Mouse (Mus musculus): Measurements from ENCODE around the gene Col15a1.
A peak's percentile ranks its signal among the peaks of the same experiment; 100 is the strongest.

Gene Col15a1

GRCm38 (mm10) chr4:47207969-47208420, at the start of gene Col15a1:
Col15a1 (plus strand) TSS chr4:47208161.
- DNase-seq, result peak; percentile 57 to 66

GRCm38 (mm10) chr4:47161103-47161755, 46.7 kb upstream of the Col15a1 start:
- peak in 1 of 2 experiments; percentile 51 for DNase-seq

- no peak for DNase-seq
Measured at GRCm38 (mm10) chr4:47161756-47162587, 46.0 kb upstream of the Col15a1 start.

- DNase-seq, result no peak
Measured at GRCm38 (mm10) chr4:47172314-47172713, 35.6 kb upstream of the Col15a1 start.

GRCm38 (mm10) chr4:47177101-47177500, 30.9 kb upstream of the Col15a1 start:
- no peak for DNase-seq

- DNase-seq, result peak; percentile 74 to 78
Measured at GRCm38 (mm10) chr4:47178261-47178961, 29.6 kb upstream of the Col15a1 start.

- DNase-seq, result no peak
Measured at GRCm38 (mm10) chr4:47179535-47179934, 28.4 kb upstream of the Col15a1 start.

- DNase-seq, result no peak
Measured at GRCm38 (mm10) chr4:47184058-47184661, 23.8 kb upstream of the Col15a1 start.

GRCm38 (mm10) chr4:47186514-47186913, 21.4 kb upstream of the Col15a1 start:
- DNase-seq, result no peak

GRCm38 (mm10) chr4:47196173-47196572, 11.8 kb upstream of the Col15a1 start:
- DNase-seq, result no peak

GRCm38 (mm10) chr4:47203643-47204042, 4.3 kb upstream of the Col15a1 start:
- peak; percentile 39 to 49 for DNase-seq

GRCm38 (mm10) chr4:47205846-47206245, 2.1 kb upstream of the Col15a1 start:
- DNase-seq, result peak; percentile 39 to 60

GRCm38 (mm10) chr4:47208421-47208991, 545 bp downstream of the Col15a1 start:
- peak; percentile 44 to 61 for DNase-seq

- DNase-seq, result no peak
Measured at GRCm38 (mm10) chr4:47209466-47209865, 1.5 kb downstream of the Col15a1 start.

- no peak for DNase-seq
Measured at GRCm38 (mm10) chr4:47218828-47219227, 10.9 kb downstream of the Col15a1 start.

- no peak for DNase-seq
Measured at GRCm38 (mm10) chr4:47219393-47219792, 11.4 kb downstream of the Col15a1 start.

GRCm38 (mm10) chr4:47220544-47220943, 12.6 kb downstream of the Col15a1 start:
- DNase-seq, result no peak

GRCm38 (mm10) chr4:47222146-47222545, 14.2 kb downstream of the Col15a1 start:
- DNase-seq, result no peak

GRCm38 (mm10) chr4:47225920-47226319, 18.0 kb downstream of the Col15a1 start:
- peak; percentile 52 to 75 for DNase-seq

- DNase-seq, result no peak
Measured at GRCm38 (mm10) chr4:47227101-47227500, 19.1 kb downstream of the Col15a1 start.

GRCm38 (mm10) chr4:47227756-47228155, 19.8 kb downstream of the Col15a1 start:
- peak; percentile 67 to 79 for DNase-seq

- DNase-seq, result no peak
Measured at GRCm38 (mm10) chr4:47228945-47229344, 21.0 kb downstream of the Col15a1 start.
